Mouse (Mus musculus): ENCODE results near the gene Polg2.

DNA sequence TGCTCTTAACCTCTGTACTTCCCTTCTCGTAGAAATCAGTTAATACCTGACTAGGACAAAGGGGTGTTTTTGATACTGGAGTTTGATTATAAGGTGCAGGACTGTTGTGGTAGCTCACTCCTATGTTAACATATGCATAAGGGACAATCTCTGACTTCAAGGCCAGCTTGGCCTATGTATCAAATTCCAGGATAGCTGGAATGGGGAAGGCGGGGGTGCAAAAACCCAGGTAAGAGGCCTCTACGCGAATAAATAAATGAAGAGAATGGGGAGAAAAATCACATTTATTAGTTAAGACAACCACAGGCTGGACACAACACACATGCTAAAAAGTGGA lies 720 bp upstream of the Polg2 start:
- no peak for TF ChIP-seq SIN3A (IDR thresholded peaks at IDR 0.05; ENCODE audit: low read length)
- no peak for TF ChIP-seq MXI1 (IDR thresholded peaks at IDR 0.05; ENCODE audit: low read depth, low read length)
- TF ChIP-seq ZKSCAN1 (IDR thresholded peaks at IDR 0.05; ENCODE audit: borderline replicate concordance, low read depth, low read length), result no peak
- no peak for TF ChIP-seq E2F4 (IDR thresholded peaks at IDR 0.05; ENCODE audit: insufficient replicate concordance, low read depth, low read length)
- no peak for TF ChIP-seq MEF2A (IDR thresholded peaks at IDR 0.05; ENCODE audit: borderline replicate concordance, low read depth, low read length)
- TF ChIP-seq TCF12 (IDR thresholded peaks at IDR 0.05; ENCODE audit: low read depth, low read length), result no peak
- no peak for TF ChIP-seq POLR2AphosphoS2 (IDR thresholded peaks at IDR 0.05; ENCODE audit: low read depth, low read length)
- no peak for TF ChIP-seq BHLHE40 (IDR thresholded peaks at IDR 0.05; ENCODE audit: low read depth, low read length)
- no peak for TF ChIP-seq POLR2A (IDR thresholded peaks at IDR 0.05; ENCODE audit: low read depth, low read length)
- TF ChIP-seq ETS1 (conservative IDR thresholded peaks at IDR 0.05; ENCODE audit: low read depth, low read length), result no peak
